Mouse (Mus musculus) limb, embryonic 14.5 days (tissue): ENCODE results near the gene Skida1. TPM values are rescaled to one million over a fixed set of nuclear protein-coding genes. Genes with fewer than 3 reads are reported as not detected.
A peak's percentile ranks its signal among the peaks of the same experiment; 100 is the strongest.

ENCODE experiments used
- ATAC-seq: fragments of 200-750 bp; cut with Nextera tagmentation; 2 replicates; pipeline ENCODE4 v1.8.0; 2017; ENCODE audit warnings: low read depth, moderate number of reproducible peaks, moderate TSS enrichment; ENCODE audit not compliant: low FRiP score
- DNase-seq: peaks from one replicate; pipeline ENCODE4 v3.0.0-alpha.2; 2015; ENCODE audit warnings: low spot score
- H3K27ac ChIP-seq: fragments of 300-500 bp; sonication (generic); replicated peaks from 2 replicates; pipeline ENCODE4 v1.5.1; 2014; ENCODE audit warnings: low read depth, mild to moderate bottlenecking, low read length, moderate library complexity, mixed read lengths
- H3K27me3 ChIP-seq: fragments of 300-500 bp; sonication (generic); 2 replicates; pipeline ENCODE4 v1.6.1; 2014; ENCODE audit warnings: low read length, mixed read lengths; ENCODE audit not compliant: control insufficient read depth, insufficient read depth
- H3K36me3 ChIP-seq: fragments of 300-500 bp; sonication (generic); 2 replicates; pipeline ENCODE4 v1.6.1; 2014; ENCODE audit warnings: mild to moderate bottlenecking, low read length, moderate library complexity, mixed read lengths; ENCODE audit not compliant: control insufficient read depth, insufficient read depth
- H3K4me1 ChIP-seq: fragments of 300-500 bp; sonication (generic); 2 replicates; pipeline ENCODE4 v1.6.1; 2014; ENCODE audit warnings: antibody characterized with exemption, low read length, mixed read lengths; ENCODE audit not compliant: control insufficient read depth, insufficient read depth
- H3K4me2 ChIP-seq: fragments of 300-500 bp; sonication (generic); replicated peaks from 2 replicates; pipeline ENCODE4 v1.6.1; 2014; ENCODE audit warnings: low read depth, mild to moderate bottlenecking, low read length, moderate library complexity; ENCODE audit not compliant: severe bottlenecking
- H3K4me3 ChIP-seq: fragments of 300-500 bp; sonication (generic); replicated peaks from 2 replicates; pipeline ENCODE4 v1.5.1; 2014; ENCODE audit warnings: low read length
- H3K9ac ChIP-seq: fragments of 300-500 bp; sonication (generic); 2 replicates; pipeline ENCODE4 v1.6.1; 2014; ENCODE audit warnings: mild to moderate bottlenecking, low read depth, low read length, moderate library complexity; ENCODE audit not compliant: severe bottlenecking
- H3K9me3 ChIP-seq: fragments of 300-500 bp; sonication (generic); 2 replicates; pipeline ENCODE4 v1.6.1; 2016; ENCODE audit warnings: low read length; ENCODE audit not compliant: control insufficient read depth
- POLR2A ChIP-seq: fragments of 200-500 bp; IDR thresholded peaks from 2 replicates; pipeline ENCODE4 v1.8.0; 2012; ENCODE audit warnings: inconsistent platforms, mild to moderate bottlenecking, moderate library complexity, borderline replicate concordance; ENCODE audit not compliant: insufficient read depth, insufficient read length; ENCODE audit errors: extremely low read depth
- WGBS: fragments of 180-500 bp; shearing (Covaris S2); extraction: QIAGEN DNeasy Blood & Tissue Kit; methylation state at CpG from one replicate; pipeline ENCODE4 v1.1.7; 2014; 5-methylcytosine and 5-hydroxymethylcytosine counted together
- polyA plus RNA-seq, 2 experiments: library from polyadenylated mRNA; depleted of rRNA in 1 of 2; stranded (reverse) in 1 of 2; unstranded in 1 of 2; fragments of >200 nt; fragmentation: Nextera tagmentation in 1 of 2; extraction: Ambion mirVana in 1 of 2; gene quantifications; 2 replicates each; pipeline versions ENCODE4 v1.2.1 to v1.2.3; 2012 to 2014

The Skida1 gene
- polyA plus RNA-seq, 2 experiments, result 8.2 to 19.0 TPM

- no peak overlapping the region for H3K27ac ChIP-seq
- DNase-seq (no peak), ATAC-seq (no peak)
- H3K36me3 ChIP-seq, result no peaks in the 10 kb centered on the region
- TF ChIP-seq POLR2A, result no peak
- H3K9me3 ChIP-seq, result no peaks in the 10 kb centered on the region
- no peak overlapping the region for H3K9ac ChIP-seq
- no peaks in the 10 kb centered on the region for H3K27me3 ChIP-seq
- H3K4me1 ChIP-seq, result peaks cover 26% of the 10 kb centered on the region
- WGBS, result 69% methylated on average over 10 of the region's 10 CpGs
- H3K4me2 ChIP-seq, result no peak overlapping the region
- no peak overlapping the region for H3K4me3 ChIP-seq
These were observed 14.2 kb downstream of the Skida1 start for GRCm38 (mm10) chr2:18034371-18035250.

GRCm38 (mm10) chr2:18033166-18034108 lies 15.4 kb downstream of the Skida1 start:
- H3K4me2 ChIP-seq, result no peak overlapping the region
- TF ChIP-seq POLR2A, result no peak
- peaks cover 19% of the 10 kb centered on the region for H3K4me1 ChIP-seq
- H3K4me3 ChIP-seq, result no peak overlapping the region
- 57% methylated on average over 10 of the region's 10 CpGs for WGBS
- H3K36me3 ChIP-seq, result no peaks in the 10 kb centered on the region
- no peak overlapping the region for H3K27ac ChIP-seq
- no peak overlapping the region for H3K9ac ChIP-seq
- DNase-seq, result no peak
- no peaks in the 10 kb centered on the region for H3K27me3 ChIP-seq
- H3K9me3 ChIP-seq, result no peaks in the 10 kb centered on the region
- no peak for ATAC-seq

- no peak for TF ChIP-seq POLR2A
- Histone ChIP-seq H3K4me3 (no peak overlapping the region), H3K9ac (no peak overlapping the region), H3K9me3 (no peaks in the 10 kb centered on the region), H3K4me2 (peak overlapping the region; percentile 97; the same call in 1 of the 2 replicates), H3K4me1 (peaks cover 19% of the 10 kb centered on the region), H3K27ac (no peak overlapping the region), H3K27me3 (no peaks in the 10 kb centered on the region), H3K36me3 (no peaks in the 10 kb centered on the region)
- no peak for DNase-seq
- WGBS, result 65% methylated on average over 5 of the region's 5 CpGs
- ATAC-seq, result no peak
These were observed 16.3 kb downstream of the Skida1 start for GRCm38 (mm10) chr2:18032538-18032895.

GRCm38 (mm10) chr2:18031831-18032537 lies 16.9 kb downstream of the Skida1 start:
- peak overlapping the region; percentile 45; the same call in 1 of the 2 replicates for H3K27ac ChIP-seq
- no peak for TF ChIP-seq POLR2A
- H3K9ac ChIP-seq, result peak overlapping the region; percentile 83
- ATAC-seq (peak; percentile 31; the same call in 1 of the 2 replicates), DNase-seq (peak; percentile 76)
- no peaks in the 10 kb centered on the region for H3K27me3 ChIP-seq
- H3K36me3 ChIP-seq, result no peaks in the 10 kb centered on the region
- H3K4me3 ChIP-seq, result peak overlapping the region; percentile 43
- peak overlapping the region; percentile 97 for H3K4me2 ChIP-seq
- peaks cover 20% of the 10 kb centered on the region for H3K4me1 ChIP-seq
- no peaks in the 10 kb centered on the region for H3K9me3 ChIP-seq
- WGBS, result 3% methylated on average over 33 of the region's 34 CpGs
